Mouse (Mus musculus): ENCODE results near the gene Cog2. TPM values are rescaled to one million over a fixed set of nuclear protein-coding genes. Genes with fewer than 3 reads are reported as not detected.

The Cog2 gene
- total and polyA plus RNA-seq, 3 experiments, result 32.6 to 37.5 TPM; not detected in 1

- Histone ChIP-seq H3K9ac (ENCODE audit: control insufficient read depth, low read depth, low read length, poor library complexity, severe bottlenecking) (no peak overlapping the region), H3K27me3 (ENCODE audit: control insufficient read depth in 1 of 2, insufficient read depth in 2 of 2, low read length in 2 of 2) (no peaks in the 10 kb centered on the region), H3K4me1 (ENCODE audit: control insufficient read depth in 1 of 2, insufficient read depth in 2 of 2, low read length in 2 of 2) (peaks cover 0 to 4% of the 10 kb centered on the region in 2 experiments; a peak in 3 of 4 replicates), H3K36me3 (ENCODE audit: control insufficient read depth in 1 of 2, insufficient read depth in 2 of 2, low read length in 2 of 2) (no peaks in the 10 kb centered on the region), H3K27ac (ENCODE audit: control insufficient read depth, low read depth, low read length) (no peak overlapping the region), H3K9me3 (replicated peaks; ENCODE audit: insufficient read depth, low read length) (no peaks in the 10 kb centered on the region), H3K79me2 (ENCODE audit: control insufficient read depth, insufficient read depth, low read length, poor library complexity) (no peaks in the 10 kb centered on the region), H3K4me3 (ENCODE audit: control insufficient read depth in 1 of 2, insufficient read depth in 1 of 2, low read depth in 2 of 2, low read length in 2 of 2) (no peak overlapping the region)
- TF ChIP-seq MEF2A (IDR thresholded peaks at IDR 0.05; ENCODE audit: extremely low read depth, insufficient replicate concordance, low read depth, low read length, poor library complexity, severe bottlenecking) (no peak), RCOR1 (IDR thresholded peaks at IDR 0.05; ENCODE audit: low read depth, low read length) (no peak), KAT2A (conservative IDR thresholded peaks at IDR 0.05; ENCODE audit: low read depth, low read length) (no peak), ZC3H11A (IDR thresholded peaks at IDR 0.05; ENCODE audit: low read depth, low read length) (no peak), MYC (IDR thresholded peaks at IDR 0.05; ENCODE audit: low read depth, low read length) (no peak), MAFK (IDR thresholded peaks at IDR 0.05; ENCODE audit: borderline replicate concordance, low read depth, low read length) (no peak), TAL1 (IDR thresholded peaks at IDR 0.05; ENCODE audit: low read length) (no peak), ELF1 (IDR thresholded peaks at IDR 0.05; ENCODE audit: low read depth, low read length) (no peak), EP300 (IDR thresholded peaks at IDR 0.05; ENCODE audit: low read depth in 1 of 2, low read length in 2 of 2) (no peak), MAZ (IDR thresholded peaks at IDR 0.05; ENCODE audit: low read depth, low read length) (no peak), ZNF384 (IDR thresholded peaks at IDR 0.05; ENCODE audit: low read depth, low read length) (no peak), TBP (IDR thresholded peaks at IDR 0.05; ENCODE audit: low read depth, low read length) (no peak), NELFE (IDR thresholded peaks at IDR 0.05; ENCODE audit: low read depth, low read length) (no peak), BHLHE40 (IDR thresholded peaks at IDR 0.05; ENCODE audit: borderline replicate concordance, low read depth, low read length) (no peak), JUND (IDR thresholded peaks at IDR 0.05; ENCODE audit: low read depth, low read length) (no peak), GABPA (IDR thresholded peaks at IDR 0.05; ENCODE audit: low read depth, low read length) (no peak), POLR2A (IDR thresholded peaks at IDR 0.05; ENCODE audit: control insufficient read depth in 1 of 2, insufficient read depth in 1 of 2, low read depth in 1 of 2, low read length in 2 of 2, poor library complexity in 1 of 2) (no peak), USF2 (IDR thresholded peaks at IDR 0.05; ENCODE audit: borderline replicate concordance in 1 of 2, insufficient read depth in 1 of 2, low read depth in 1 of 2, low read length in 2 of 2) (no peak), CHD1 (IDR thresholded peaks at IDR 0.05; ENCODE audit: low read depth, low read length) (no peak)
- no peak for DNase-seq (ENCODE audit: low read depth, low spot score)
These were observed 51.3 kb downstream of the Cog2 start for GRCm38 (mm10) chr8:124571732-124572429.

- no peaks in the 10 kb centered on the region for H3K27me3 ChIP-seq (ENCODE audit: control insufficient read depth in 1 of 2, insufficient read depth in 2 of 2, low read length in 2 of 2)
- no peak for DNase-seq (ENCODE audit: low read depth, low spot score)
- no peak overlapping the region for H3K4me3 ChIP-seq (ENCODE audit: control insufficient read depth in 1 of 2, insufficient read depth in 1 of 2, low read depth in 2 of 2, low read length in 2 of 2)
- no peaks in the 10 kb centered on the region for H3K9me3 ChIP-seq (replicated peaks; ENCODE audit: insufficient read depth, low read length)
- H3K79me2 ChIP-seq (ENCODE audit: control insufficient read depth, insufficient read depth, low read length, poor library complexity), result no peaks in the 10 kb centered on the region
- TF ChIP-seq USF1 (IDR thresholded peaks at IDR 0.05; ENCODE audit: low read depth, low read length) (no peak), CHD1 (IDR thresholded peaks at IDR 0.05; ENCODE audit: low read depth, low read length) (no peak), SMC3 (IDR thresholded peaks at IDR 0.05; ENCODE audit: low read depth, low read length) (no peak), GABPA (IDR thresholded peaks at IDR 0.05; ENCODE audit: low read depth, low read length) (no peak), ZNF384 (IDR thresholded peaks at IDR 0.05; ENCODE audit: low read depth, low read length) (no peak), POLR2AphosphoS2 (IDR thresholded peaks at IDR 0.05; ENCODE audit: low read length) (no peak), UBTF (IDR thresholded peaks at IDR 0.05; ENCODE audit: borderline replicate concordance, insufficient read depth, low read depth, low read length) (no peak), TCF12 (IDR thresholded peaks at IDR 0.05; ENCODE audit: low read depth, low read length) (no peak), ETS1 (IDR thresholded peaks at IDR 0.05; ENCODE audit: low read depth, low read length) (no peak), POLR2A (IDR thresholded peaks at IDR 0.05; ENCODE audit: control insufficient read depth in 1 of 2, insufficient read depth in 1 of 2, low read depth in 1 of 2, low read length in 2 of 2, poor library complexity in 1 of 2) (no peak), RCOR1 (IDR thresholded peaks at IDR 0.05; ENCODE audit: low read depth, low read length) (no peak), JUND (IDR thresholded peaks at IDR 0.05; ENCODE audit: low read depth, low read length) (no peak), SIN3A (IDR thresholded peaks at IDR 0.05; ENCODE audit: low read length) (no peak), GATA1 (IDR thresholded peaks at IDR 0.05; ENCODE audit: low read depth, low read length) (no peak), RAD21 (IDR thresholded peaks at IDR 0.05; ENCODE audit: low read depth, low read length) (no peak)
- peaks cover 0 to 4% of the 10 kb centered on the region in 2 experiments; a peak in 3 of 4 replicates for H3K4me1 ChIP-seq (ENCODE audit: control insufficient read depth in 1 of 2, insufficient read depth in 2 of 2, low read length in 2 of 2)
- H3K36me3 ChIP-seq (ENCODE audit: control insufficient read depth in 1 of 2, insufficient read depth in 2 of 2, low read length in 2 of 2), result no peaks in the 10 kb centered on the region
- H3K27ac ChIP-seq (ENCODE audit: control insufficient read depth, low read depth, low read length), result no peak overlapping the region
- no peak overlapping the region for H3K9ac ChIP-seq (ENCODE audit: control insufficient read depth, low read depth, low read length, poor library complexity, severe bottlenecking)
These were observed 51.8 kb downstream of the Cog2 start for GRCm38 (mm10) chr8:124572430-124572775.
